Mouse (Mus musculus) spleen, postnatal 10 days (tissue): ENCODE results near the gene Tmem222.

Experiments
- DNase-seq, 2 experiments: peaks; one replicate each; pipeline ENCODE4 v3.0.0; 2021 to 2022; ENCODE audit warnings: low spot score in 2 of 2

Tmem222 gene

DNA sequence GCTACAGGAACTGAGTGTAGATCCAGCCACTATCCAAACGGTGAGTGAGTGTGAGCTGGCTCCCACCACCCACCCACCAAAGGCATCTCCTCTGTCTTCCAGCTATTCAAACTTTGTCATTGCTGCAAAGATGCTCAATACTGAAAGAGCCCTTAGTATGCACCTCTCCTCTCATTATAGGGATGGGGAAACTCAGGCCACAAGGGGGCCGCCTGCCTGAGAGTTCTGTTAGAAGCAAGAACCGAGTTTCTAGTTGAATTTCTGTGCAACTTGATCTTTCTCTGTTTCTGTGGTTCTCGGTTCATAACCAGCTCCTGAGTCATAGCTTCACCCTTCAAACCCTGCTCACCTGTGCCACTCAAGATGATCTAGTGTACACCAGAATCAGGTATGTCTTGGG, 25.5 kb downstream of the Tmem222 start:
- no peak for DNase-seq

GRCm38 (mm10) chr4:133251214-133251613, 26.4 kb downstream of the Tmem222 start:
- no peak for DNase-seq

- peak; percentile 88 to 91 for DNase-seq
Observed at GRCm38 (mm10) chr4:133250609-133251008, 27.0 kb downstream of the Tmem222 start.

DNA sequence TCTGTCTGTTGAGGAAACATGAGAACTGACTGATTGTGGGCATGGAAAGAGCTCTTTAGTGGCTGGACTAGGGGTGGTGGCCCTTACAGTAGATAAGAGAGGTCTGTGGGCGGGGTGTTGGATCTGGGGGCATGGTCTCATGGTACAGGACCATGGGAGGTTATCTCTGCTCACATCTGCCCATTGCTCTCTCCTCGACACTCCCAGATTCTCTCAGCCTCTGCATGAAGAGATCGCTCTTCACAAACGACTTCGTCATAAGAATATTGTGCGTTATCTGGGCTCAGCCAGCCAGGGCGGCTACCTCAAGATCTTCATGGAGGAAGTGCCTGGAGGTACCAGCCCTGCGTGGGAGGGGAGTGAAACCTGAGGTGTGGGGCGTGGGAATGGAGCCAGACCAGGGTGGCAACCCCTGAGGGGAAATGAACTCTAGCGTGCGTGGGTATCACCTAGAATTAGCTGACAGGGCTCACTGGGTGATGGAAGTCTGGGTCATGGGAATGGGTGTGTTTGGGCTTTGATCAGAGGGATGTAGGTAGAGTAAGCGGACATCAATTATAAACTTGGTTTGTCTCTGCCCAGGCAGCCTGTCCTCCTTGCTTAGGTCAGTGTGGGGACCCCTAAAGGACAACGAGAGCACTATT, 29.7 kb downstream of the Tmem222 start:
- DNase-seq, result peak in 1 of 2 experiments; percentile 60

GRCm38 (mm10) chr4:133247072-133247471, 30.5 kb downstream of the Tmem222 start:
- DNase-seq, result no peak

GRCm38 (mm10) chr4:133244289-133244688, 33.3 kb downstream of the Tmem222 start:
- no peak for DNase-seq

GRCm38 (mm10) chr4:133243538-133243937, 34.1 kb downstream of the Tmem222 start:
- no peak for DNase-seq

- no peak for DNase-seq
Observed at GRCm38 (mm10) chr4:133242710-133243109, 34.9 kb downstream of the Tmem222 start.

DNA sequence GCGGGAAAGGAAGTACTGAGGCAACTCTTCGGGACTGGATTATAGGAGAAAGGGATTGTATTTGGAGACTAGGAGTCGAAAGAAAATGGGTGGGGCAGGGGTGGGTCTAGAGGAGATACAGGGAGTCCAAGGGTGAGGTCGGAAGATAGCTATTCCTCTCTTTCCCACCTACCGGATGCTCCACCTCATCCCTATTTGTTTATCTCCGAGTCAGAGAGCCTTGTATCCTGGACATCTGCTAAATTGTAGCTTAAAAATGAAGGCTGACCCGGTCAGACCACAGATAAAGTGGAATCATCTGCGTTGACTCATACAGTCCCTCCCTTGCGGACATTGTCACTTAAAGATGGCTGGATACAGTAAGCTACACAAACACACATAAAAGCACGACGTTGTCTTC, 35.7 kb downstream of the Tmem222 start:
- no peak for DNase-seq

DNA sequence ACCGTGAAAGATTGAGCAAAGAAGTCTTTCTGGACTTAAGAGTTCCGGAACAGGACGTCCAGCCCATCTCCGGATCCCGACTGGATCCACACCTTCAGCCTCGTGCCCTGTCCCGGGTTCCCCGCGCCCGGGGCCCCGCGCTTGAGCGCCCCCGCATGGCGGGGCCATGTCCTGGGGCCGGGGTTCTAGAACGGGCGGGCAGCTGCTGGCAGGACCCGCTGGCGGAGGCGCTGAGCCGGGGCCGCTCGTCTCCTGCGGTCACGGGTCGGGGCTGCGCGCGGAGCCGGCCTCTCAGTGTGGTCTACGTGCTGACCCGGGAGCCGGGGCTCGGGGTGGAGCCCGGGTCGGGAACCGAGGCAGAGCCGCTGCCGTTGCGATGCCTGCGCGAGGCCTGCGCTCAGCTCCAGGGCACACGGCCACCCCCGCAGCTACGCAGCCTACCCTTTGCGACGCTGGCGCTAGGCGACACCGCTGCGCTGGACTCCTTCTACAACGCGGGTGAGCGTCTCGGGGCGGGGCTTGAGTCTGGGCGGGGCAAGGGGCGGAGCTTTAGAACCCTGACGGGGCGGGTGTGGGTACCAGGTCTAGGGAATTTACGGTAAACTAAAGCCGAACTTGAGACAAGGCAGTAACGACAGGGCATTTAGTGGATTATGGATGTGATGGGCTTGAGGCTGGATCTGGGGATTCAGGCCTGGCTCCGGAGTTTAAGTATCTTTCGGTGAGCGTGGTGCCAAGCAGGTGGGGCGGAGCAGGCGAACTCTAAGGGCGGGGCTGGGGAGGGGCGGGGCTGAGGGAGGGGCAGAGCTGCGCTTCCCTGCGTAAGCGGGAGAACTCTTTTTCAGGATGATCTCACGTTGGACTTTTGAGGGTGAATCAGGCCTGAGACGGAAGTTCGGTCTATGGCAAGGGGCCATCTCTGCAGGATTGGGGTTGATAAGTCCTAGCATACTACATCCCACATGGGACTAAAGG, 36.4 kb downstream of the Tmem222 start:
- peak; percentile 94 to 95 for DNase-seq

- peak in 1 of 2 experiments; percentile 61 for DNase-seq
Observed at GRCm38 (mm10) chr4:133240490-133240921, 37.1 kb downstream of the Tmem222 start, which contains the start of gene Map3k6. Gene Map3k6 (plus strand): TSS chr4:133240818.

DNA sequence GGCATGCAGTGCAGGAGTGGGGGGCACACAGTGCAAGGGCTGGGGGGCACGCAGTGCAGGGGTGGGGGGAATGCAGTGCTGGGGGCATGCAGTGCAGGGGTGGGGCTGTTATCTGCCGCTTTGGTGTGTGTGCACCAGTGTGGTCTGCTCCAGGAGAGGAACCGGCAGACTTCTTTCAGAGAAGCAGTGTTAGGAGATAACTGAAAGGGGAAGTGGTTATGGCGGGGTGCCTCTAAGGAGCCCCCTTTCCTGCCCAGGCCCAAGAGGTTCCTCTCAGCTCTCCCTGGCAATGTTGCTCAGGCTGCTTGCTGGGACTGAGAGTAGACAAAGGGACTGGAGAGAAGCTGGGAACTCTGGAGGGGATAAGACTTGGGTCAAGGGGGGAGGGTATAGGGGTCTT, 39.7 kb downstream of the Tmem222 start:
- peak in 1 of 2 experiments; percentile 50 for DNase-seq

DNA sequence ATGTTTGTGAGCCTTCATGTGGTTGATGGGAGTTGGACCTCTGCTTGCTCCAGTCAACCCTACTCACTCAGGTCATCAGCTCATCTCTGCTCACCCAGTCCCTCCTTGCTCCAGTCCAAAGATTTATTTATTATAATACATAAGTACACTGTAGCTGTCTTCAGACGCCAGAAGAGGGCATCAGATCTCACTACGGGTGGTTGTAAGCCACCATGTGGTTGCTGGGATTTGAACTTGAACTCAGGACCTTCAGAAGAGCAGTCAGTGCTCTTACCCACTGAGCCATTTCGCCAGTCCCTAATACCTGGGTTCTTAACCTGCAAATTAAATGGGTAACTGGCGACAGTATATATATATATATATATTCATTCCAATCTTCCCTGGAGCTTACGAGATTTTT, 42.2 kb downstream of the Tmem222 start:
- no peak for DNase-seq

GRCm38 (mm10) chr4:133234771-133235170, 42.8 kb downstream of the Tmem222 start:
- no peak for DNase-seq

- DNase-seq, result peak in 1 of 2 experiments; percentile 54
Observed at GRCm38 (mm10) chr4:133233285-133233976, 44.2 kb downstream of the Tmem222 start.

DNA sequence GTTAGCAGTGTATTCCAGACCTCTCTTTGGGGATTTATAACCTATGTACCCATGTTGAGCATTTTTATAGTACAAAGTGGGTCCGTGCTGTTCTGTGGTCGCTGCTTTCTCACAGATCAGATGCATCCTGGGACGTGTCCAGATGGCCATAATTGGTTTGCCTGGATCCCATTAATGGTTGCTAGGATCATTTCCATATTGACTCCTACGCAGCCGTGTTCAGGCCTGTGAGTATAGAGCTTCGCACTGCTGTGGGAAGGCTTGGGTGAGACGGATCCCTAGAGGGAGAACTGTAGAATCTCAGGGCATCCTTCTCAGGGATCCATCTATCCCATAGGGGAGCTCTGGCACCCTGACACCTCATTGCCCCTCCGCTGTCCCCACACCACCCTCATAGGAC, 48.0 kb downstream of the Tmem222 start:
- DNase-seq, result no peak

GRCm38 (mm10) chr4:133227636-133228035, 50.0 kb downstream of the Tmem222 start:
- DNase-seq, result no peak

DNA sequence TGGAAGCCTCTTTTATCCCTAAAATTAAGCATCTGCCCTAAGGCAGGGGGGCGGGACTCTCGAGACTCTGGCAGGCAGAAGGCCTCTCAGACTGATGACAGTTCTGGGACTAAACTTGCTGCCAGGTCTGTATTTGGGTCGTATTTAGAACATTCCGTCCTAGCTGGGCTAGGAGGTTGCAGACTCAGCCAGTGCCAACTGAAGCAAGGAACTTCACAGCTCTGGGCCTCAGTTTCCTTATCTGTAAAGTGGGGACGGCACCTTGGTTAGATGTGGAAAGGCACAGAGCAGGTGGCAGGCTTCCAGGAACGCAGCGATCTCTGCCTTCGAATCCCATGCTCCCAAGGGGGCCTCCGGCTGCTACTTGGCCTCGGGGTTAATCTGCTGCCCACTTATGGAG, 51.5 kb downstream of the Tmem222 start:
- DNase-seq, result no peak

GRCm38 (mm10) chr4:133223875-133224274, 53.7 kb downstream of the Tmem222 start:
- DNase-seq, result no peak

DNA sequence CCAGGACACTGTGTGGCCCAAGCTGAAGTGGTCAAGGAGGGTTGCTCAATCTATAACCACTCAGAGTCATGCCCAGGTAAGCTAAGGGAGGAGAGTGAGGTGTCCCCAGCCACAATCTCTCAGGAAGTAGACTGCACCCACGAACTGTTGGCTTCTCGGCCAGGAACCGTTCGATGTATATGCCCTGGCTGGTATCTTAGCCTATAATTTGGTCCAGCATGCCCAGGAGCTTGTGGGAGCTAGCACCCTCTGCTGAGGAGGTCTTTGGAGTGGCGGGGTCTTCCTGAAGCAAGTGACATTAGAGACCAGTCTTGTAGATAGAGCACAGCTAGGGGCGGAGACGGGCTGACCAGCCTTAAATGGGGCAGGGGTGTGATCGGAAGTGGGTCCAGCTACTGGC, 55.9 kb downstream of the Tmem222 start:
- no peak for DNase-seq

GRCm38 (mm10) chr4:133220656-133221055, 56.9 kb downstream of the Tmem222 start:
- no peak for DNase-seq

DNA sequence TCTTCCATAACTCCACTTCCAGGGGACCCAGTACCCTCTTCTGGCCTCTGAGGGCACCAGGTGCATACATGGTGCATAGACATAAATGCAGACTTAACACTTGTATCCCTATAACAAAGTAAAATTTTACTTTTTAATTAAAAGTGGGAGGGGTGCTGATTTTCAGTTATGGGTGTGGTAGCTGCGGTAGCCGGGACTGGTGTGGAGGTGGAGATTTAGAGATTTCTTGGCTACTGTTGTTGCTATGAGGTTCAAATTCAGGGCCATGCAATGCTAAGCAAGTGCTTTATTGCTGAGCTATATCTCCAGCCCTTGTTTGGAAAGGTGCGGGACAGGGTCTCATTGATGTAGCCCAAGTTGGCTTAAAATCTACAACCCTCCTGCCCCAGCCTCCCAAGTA, 58.8 kb downstream of the Tmem222 start:
- DNase-seq, result no peak
